Mouse (Mus musculus) embryonic facial prominence, embryonic 11.5 days (tissue): ENCODE results near the gene Rapgef2. TPM values are rescaled to one million over a fixed set of nuclear protein-coding genes. Genes with fewer than 3 reads are reported as not detected.

Experiments used
- ATAC-seq: fragments of 200-750 bp; cut with Nextera tagmentation; replicated peaks from 2 replicates; pipeline ENCODE4 v1.8.0; 2017; ENCODE audit warnings: low read depth; ENCODE audit not compliant: insufficient number of reproducible peaks, low FRiP score, low TSS enrichment
- DNase-seq: peaks from one replicate; pipeline ENCODE4 v3.0.0-alpha.2; 2015; ENCODE audit warnings: low spot score
- H3K27ac ChIP-seq: fragments of 300-500 bp; sonication (generic); replicated peaks from 2 replicates; pipeline ENCODE4 v1.5.1; 2014; ENCODE audit warnings: mild to moderate bottlenecking, low read depth, low read length, control low read depth
- H3K27me3 ChIP-seq: fragments of 300-500 bp; sonication (generic); 2 replicates; pipeline ENCODE4 v1.6.1; 2014; ENCODE audit warnings: mild to moderate bottlenecking, low read length, moderate library complexity, mixed read lengths; ENCODE audit not compliant: control insufficient read depth, insufficient read depth
- H3K36me3 ChIP-seq: fragments of 300-500 bp; sonication (generic); replicated peaks from 2 replicates; pipeline ENCODE4 v1.6.1; 2014; ENCODE audit warnings: low read depth, mild to moderate bottlenecking, low read length, moderate library complexity, mixed read lengths; ENCODE audit not compliant: control insufficient read depth, insufficient read depth
- H3K4me1 ChIP-seq: fragments of 300-500 bp; sonication (generic); 2 replicates; pipeline ENCODE4 v1.6.1; 2014; ENCODE audit warnings: low read length, mixed read lengths; ENCODE audit not compliant: control insufficient read depth, insufficient read depth
- H3K4me2 ChIP-seq: fragments of 300-500 bp; sonication (generic); 2 replicates; pipeline ENCODE4 v1.6.1; 2014; ENCODE audit warnings: low read depth, mild to moderate bottlenecking, control low read depth, low read length, moderate library complexity
- H3K4me3 ChIP-seq: fragments of 300-500 bp; sonication (generic); 2 replicates; pipeline ENCODE4 v1.5.1; 2014; ENCODE audit warnings: low read depth, low read length, control low read depth
- H3K9ac ChIP-seq: fragments of 300-500 bp; sonication (generic); replicated peaks from 2 replicates; pipeline ENCODE4 v1.6.1; 2014; ENCODE audit warnings: mild to moderate bottlenecking, control low read depth, low read length
- H3K9me3 ChIP-seq: fragments of 300-500 bp; sonication (generic); replicated peaks from 2 replicates; pipeline ENCODE4 v1.6.1; 2016; ENCODE audit warnings: mild to moderate bottlenecking, low read length, inconsistent platforms, mixed read lengths; ENCODE audit not compliant: control insufficient read depth
- WGBS: fragments of 180-500 bp; shearing (Covaris S2); extraction: QIAGEN DNeasy Blood & Tissue Kit; methylation state at CpG from one replicate; pipeline ENCODE4 v1.1.7; 2014; 5-methylcytosine and 5-hydroxymethylcytosine counted together
- polyA plus RNA-seq: library from polyadenylated mRNA; unstranded; fragments of >200 nt; fragmentation: Nextera tagmentation; extraction: Ambion mirVana; gene quantifications from 2 replicates; pipeline ENCODE4 v1.2.1, GENCODE M21; 2014

Rapgef2 gene
- polyA plus RNA-seq, 1 experiment from 2014 or later: 6.8 TPM

- ATAC-seq (no peak), DNase-seq (no peak)
- H3K36me3 ChIP-seq: no peaks in the 10 kb centered on the region; the same call in 1 of the 2 replicates
- H3K4me3 ChIP-seq: no peak overlapping the region
- 91% methylated on average over 4 of the region's 4 CpGs for WGBS
- no peak overlapping the region for H3K4me2 ChIP-seq
- no peaks in the 10 kb centered on the region for H3K27me3 ChIP-seq
- H3K27ac ChIP-seq: no peak overlapping the region
- no peaks in the 10 kb centered on the region for H3K4me1 ChIP-seq
- no peak overlapping the region for H3K9ac ChIP-seq
- no peaks in the 10 kb centered on the region for H3K9me3 ChIP-seq
Observed at GRCm38 (mm10) chr3:79086282-79086681, 200.0 kb downstream of the Rapgef2 start.

GRCm38 (mm10) chr3:79083881-79084280 is 202.4 kb downstream of the Rapgef2 start:
- Histone ChIP-seq H3K4me3 (no peak overlapping the region), H3K36me3 (peaks cover under 1% of the 10 kb centered on the region; the same call in 1 of the 2 replicates), H3K27me3 (no peaks in the 10 kb centered on the region), H3K4me1 (no peaks in the 10 kb centered on the region), H3K9me3 (no peaks in the 10 kb centered on the region), H3K27ac (no peak overlapping the region), H3K9ac (no peak overlapping the region), H3K4me2 (no peak overlapping the region)
- ATAC-seq (no peak), DNase-seq (no peak)
- WGBS: 89% methylated on average over 3 of the region's 3 CpGs

- H3K27me3 ChIP-seq: no peaks in the 10 kb centered on the region
- H3K4me1 ChIP-seq: no peaks in the 10 kb centered on the region
- peaks cover 2% of the 10 kb centered on the region; the same call in 1 of the 2 replicates for H3K36me3 ChIP-seq
- no peak overlapping the region for H3K4me2 ChIP-seq
- no peak for ATAC-seq
- DNase-seq: no peak
- H3K27ac ChIP-seq: no peak overlapping the region
- H3K9ac ChIP-seq: no peak overlapping the region
- WGBS: 96% methylated on average over 10 of the region's 10 CpGs
- H3K4me3 ChIP-seq: no peak overlapping the region
- H3K9me3 ChIP-seq: no peaks in the 10 kb centered on the region
Observed at GRCm38 (mm10) chr3:79083030-79083429, 203.3 kb downstream of the Rapgef2 start.

- no peak for ATAC-seq
- Histone ChIP-seq H3K36me3 (0 out of 2 replicates have a peak, but pooled peaks cover 2% of the 10 kb centered on the region), H3K4me1 (no peaks in the 10 kb centered on the region), H3K27me3 (no peaks in the 10 kb centered on the region), H3K4me2 (no peak overlapping the region), H3K9ac (no peak overlapping the region), H3K9me3 (no peaks in the 10 kb centered on the region), H3K27ac (no peak overlapping the region), H3K4me3 (no peak overlapping the region)
- no peak for DNase-seq
- WGBS: 88% methylated on average over 3 of the region's 3 CpGs
Observed at GRCm38 (mm10) chr3:79079076-79079475, 207.2 kb downstream of the Rapgef2 start.

GRCm38 (mm10) chr3:79074970-79075369 is 211.3 kb downstream of the Rapgef2 start:
- 91% methylated on average over 3 of the region's 3 CpGs for WGBS
- Histone ChIP-seq H3K4me1 (no peaks in the 10 kb centered on the region), H3K27me3 (no peaks in the 10 kb centered on the region), H3K9ac (no peak overlapping the region), H3K36me3 (0 out of 2 replicates have a peak, but pooled peaks cover 2% of the 10 kb centered on the region), H3K9me3 (no peaks in the 10 kb centered on the region), H3K4me2 (no peak overlapping the region), H3K27ac (no peak overlapping the region), H3K4me3 (no peak overlapping the region)
- ATAC-seq (no peak), DNase-seq (no peak)

GRCm38 (mm10) chr3:79073541-79074244 is 212.6 kb downstream of the Rapgef2 start:
- WGBS: 90% methylated on average over 13 of the region's 13 CpGs

GRCm38 (mm10) chr3:79071561-79071960 is 214.8 kb downstream of the Rapgef2 start:
- Histone ChIP-seq H3K9me3 (no peaks in the 10 kb centered on the region), H3K4me3 (no peak overlapping the region), H3K4me1 (no peaks in the 10 kb centered on the region), H3K27me3 (no peaks in the 10 kb centered on the region), H3K36me3 (no peaks in the 10 kb centered on the region), H3K9ac (no peak overlapping the region), H3K27ac (no peak overlapping the region), H3K4me2 (no peak overlapping the region)
- DNase-seq (peak; percentile 9), ATAC-seq (no peak)
- 53% methylated on average over 6 of the region's 7 CpGs for WGBS

More at GRCm38 (mm10) chr3:79073541-79074244, 212.6 kb downstream of the Rapgef2 start:
- no peak overlapping the region for H3K4me2 ChIP-seq
- no peaks in the 10 kb centered on the region for H3K27me3 ChIP-seq
- no peaks in the 10 kb centered on the region for H3K36me3 ChIP-seq
- no peak overlapping the region for H3K4me3 ChIP-seq
- no peak overlapping the region for H3K9ac ChIP-seq
- no peak for DNase-seq
- no peak for ATAC-seq
- no peaks in the 10 kb centered on the region for H3K4me1 ChIP-seq
- no peaks in the 10 kb centered on the region for H3K9me3 ChIP-seq
- no peak overlapping the region for H3K27ac ChIP-seq

GRCm38 (mm10) chr3:79069891-79070290 is 216.4 kb downstream of the Rapgef2 start:
- Histone ChIP-seq H3K9me3 (no peaks in the 10 kb centered on the region), H3K4me2 (no peak overlapping the region), H3K9ac (no peak overlapping the region), H3K27me3 (no peaks in the 10 kb centered on the region), H3K36me3 (no peaks in the 10 kb centered on the region), H3K4me3 (no peak overlapping the region), H3K27ac (no peak overlapping the region), H3K4me1 (no peaks in the 10 kb centered on the region)
- ATAC-seq (no peak), DNase-seq (no peak)
- WGBS: 94% methylated on average over 10 of the region's 10 CpGs
